Mouse (Mus musculus): Measurements from ENCODE around the gene Arhgef5.
A peak's percentile ranks its signal among the peaks of the same experiment; 100 is the strongest.
"Not testable (repeated sequence)": the region's sequence is repeated elsewhere in the genome, so short reads cannot be mapped to it uniquely, and the experiment has no call there.

The Arhgef5 gene

GRCm38 (mm10) chr6:43265363-43266041, at the start of gene Arhgef5:
Arhgef5 (plus strand) TSS chr6:43265582.
- DNase-seq (ENCODE audit: low read depth): no peak

- DNase-seq (ENCODE audit: low read depth): not testable (repeated sequence)
Measured at GRCm38 (mm10) chr6:43231255-43231654, 34.1 kb upstream of the Arhgef5 start, which contains the start of gene Olfr47. Olfr47 (plus strand) TSS chr6:43231529.

GRCm38 (mm10) chr6:43242061-43242460, 23.3 kb upstream of the Arhgef5 start:
- no peak for DNase-seq (ENCODE audit: low read depth)

DNA sequence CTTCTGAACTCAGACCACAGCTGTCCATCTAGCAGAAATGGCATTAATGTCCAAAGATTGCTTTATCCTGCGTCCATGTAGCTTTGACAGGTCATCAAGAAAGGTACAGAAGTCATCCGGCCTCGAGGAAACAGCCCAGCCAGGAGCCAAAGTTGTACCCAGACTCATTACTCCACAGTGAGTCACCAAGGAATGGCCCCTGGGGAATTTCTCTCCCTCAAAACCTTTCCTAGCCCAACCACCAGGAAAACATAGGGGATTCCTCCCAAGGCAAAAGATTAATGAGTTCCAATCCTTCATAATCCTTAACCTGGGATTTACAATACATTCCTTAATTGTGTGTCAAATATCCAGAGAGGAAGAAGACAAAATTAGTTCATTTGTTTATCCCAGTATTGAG, 18.0 kb upstream of the Arhgef5 start:
- DNase-seq (ENCODE audit: low read depth): no peak

DNA sequence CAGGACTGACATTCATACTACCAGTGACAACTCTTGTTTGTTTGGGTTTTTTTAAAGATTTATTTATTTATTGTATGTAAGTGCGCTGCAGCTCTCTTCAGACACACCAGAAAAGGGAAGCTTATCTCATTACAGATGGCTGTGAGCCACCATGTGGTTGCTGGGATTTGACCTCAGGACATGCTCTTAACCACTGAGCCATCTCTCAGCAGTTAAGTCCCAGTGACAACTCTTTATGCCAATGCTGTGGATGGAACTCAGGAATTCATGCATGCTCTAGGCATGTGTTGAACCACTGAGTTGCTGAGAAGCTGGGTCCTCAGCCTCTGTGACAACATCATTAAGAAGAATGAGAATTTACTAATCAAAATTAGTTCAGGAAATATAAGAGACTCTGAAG, 12.4 kb upstream of the Arhgef5 start:
- DNase-seq (ENCODE audit: low read depth): no peak

- DNase-seq (ENCODE audit: low read depth): no peak
Measured at GRCm38 (mm10) chr6:43254193-43254926, 11.0 kb upstream of the Arhgef5 start.

DNA sequence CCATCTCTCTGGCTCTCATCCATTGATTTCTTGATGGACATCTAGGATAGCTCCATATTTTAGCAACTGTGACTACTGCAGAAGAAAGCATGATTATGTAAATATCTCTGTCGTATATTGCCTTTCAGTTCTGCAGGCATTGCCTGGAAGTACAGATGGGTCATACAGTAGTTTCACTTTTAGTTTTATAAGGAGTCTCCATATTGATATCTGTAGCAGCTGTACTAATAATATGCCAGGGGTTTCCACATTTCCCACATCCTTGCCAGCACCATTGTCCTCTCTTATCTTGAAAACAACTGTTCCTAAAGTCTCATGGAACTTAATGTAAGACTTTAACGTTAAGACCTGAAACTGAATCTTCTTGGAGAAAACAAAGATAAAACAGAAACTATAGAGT, 4.6 kb upstream of the Arhgef5 start:
- DNase-seq (ENCODE audit: low read depth): no peak

GRCm38 (mm10) chr6:43266356-43266755, 974 bp downstream of the Arhgef5 start:
- no peak for DNase-seq (ENCODE audit: low read depth)

DNA sequence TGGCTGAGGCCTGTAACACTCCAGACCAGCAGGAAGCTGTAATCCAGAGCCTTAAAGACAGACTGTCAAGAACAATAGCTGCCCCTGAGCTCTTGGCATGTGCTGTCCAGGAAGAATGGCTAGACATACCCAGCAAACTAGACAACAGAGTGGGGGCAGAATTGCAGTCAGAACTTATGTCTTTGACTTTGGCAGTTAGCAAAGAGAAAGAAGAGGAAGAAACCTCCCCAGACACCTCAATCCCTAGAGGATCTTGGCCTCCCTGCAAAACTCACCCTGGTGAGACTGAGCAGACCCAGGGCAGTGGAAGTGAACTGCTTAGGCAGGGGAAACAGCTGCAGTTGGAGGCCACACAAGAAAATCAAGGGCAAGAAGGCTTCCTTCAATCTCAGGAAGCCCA, 7.2 kb downstream of the Arhgef5 start:
- DNase-seq (ENCODE audit: low read depth): no peak

DNA sequence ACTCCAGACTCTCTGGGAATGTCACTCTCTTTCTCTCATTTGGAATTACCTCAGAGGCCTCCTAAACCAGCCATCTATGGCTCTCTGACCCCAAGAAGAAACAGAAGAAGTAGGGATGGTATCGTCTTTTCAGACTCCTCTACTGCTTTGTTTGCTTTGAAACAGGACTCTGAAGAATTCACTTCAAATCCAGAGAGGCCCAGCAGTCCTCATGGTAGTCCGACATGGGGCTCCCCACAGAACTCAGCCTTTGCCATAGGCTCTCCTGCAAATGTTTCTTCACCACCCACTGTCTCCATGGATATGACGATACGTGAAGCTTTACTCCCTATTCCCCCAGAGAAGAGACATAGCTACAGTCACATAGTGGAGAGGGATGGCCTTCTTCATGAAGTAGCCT, 8.7 kb downstream of the Arhgef5 start:
- DNase-seq (ENCODE audit: low read depth): no peak

- DNase-seq (ENCODE audit: low read depth): no peak
Measured at GRCm38 (mm10) chr6:43278247-43278646, 12.9 kb downstream of the Arhgef5 start.

GRCm38 (mm10) chr6:43280481-43280880, 15.1 kb downstream of the Arhgef5 start:
- DNase-seq (ENCODE audit: low read depth): no peak

DNA sequence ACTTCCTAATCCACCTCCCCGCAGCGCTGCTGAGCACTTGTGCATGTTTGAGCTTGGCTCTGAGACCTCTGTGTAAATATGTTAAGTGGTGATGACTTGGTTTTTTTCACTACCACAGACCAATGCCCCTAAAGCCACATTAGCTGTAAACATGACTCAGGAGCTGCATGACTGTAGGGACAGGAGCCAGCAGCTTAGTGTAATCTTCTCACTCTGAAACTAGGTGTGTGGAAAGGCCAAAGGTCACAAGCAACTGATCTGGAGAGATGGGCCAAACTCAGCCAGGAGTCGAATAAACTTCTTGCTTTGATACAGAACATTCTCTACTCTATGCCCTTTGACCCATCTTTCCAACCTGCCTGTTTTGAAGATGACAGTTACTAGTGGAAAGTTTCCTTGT, 26.7 kb downstream of the Arhgef5 start:
- no peak for DNase-seq (ENCODE audit: low read depth)

DNA sequence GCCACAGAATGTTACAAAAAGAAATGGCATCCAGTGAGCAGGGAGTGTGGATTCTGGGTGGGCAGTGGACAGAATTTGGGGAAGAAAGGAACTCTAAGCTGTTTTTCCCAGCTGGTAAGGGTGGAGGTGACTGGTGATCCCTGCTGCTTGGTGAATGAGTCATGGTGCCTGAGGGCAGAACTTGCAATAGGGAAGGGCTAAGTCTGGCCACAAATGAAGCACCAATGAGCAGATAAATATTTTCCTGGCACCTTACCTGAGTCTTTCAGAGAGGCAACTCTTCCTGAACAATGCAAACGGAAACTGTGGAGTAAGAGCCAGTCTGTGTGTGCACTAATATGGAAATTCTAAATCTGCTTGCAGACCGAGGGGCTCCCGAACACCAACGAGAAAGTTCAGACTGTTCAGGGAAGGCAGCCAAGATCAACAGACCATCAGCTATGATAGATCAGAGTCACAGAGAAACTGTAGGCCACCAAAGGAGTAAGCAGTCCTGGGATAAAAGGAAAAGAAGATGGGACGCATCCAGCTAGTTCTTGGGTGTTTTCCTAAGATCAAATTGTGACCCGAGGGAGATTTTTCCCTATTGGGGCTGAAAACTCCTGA, 27.2 kb downstream of the Arhgef5 start:
- no peak for DNase-seq (ENCODE audit: low read depth)

DNA sequence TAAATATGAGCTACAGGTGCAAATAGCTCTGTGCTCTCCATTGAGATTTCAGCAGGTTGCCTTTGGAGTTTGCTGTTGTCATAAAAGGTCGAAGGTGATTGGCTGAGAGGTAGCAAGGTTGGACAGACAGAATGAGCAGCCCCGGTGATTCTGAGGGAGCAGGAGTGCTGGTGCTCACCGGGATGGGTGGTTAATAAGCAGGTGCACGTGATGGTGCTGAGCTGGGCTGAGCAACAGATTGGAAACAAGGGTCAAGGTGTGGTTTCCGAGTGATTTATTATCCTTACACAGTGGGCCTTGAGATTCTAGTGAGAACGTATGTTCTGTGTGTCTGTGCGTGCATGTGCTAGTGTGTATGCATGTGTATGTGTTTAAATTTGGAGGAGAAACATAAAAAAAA, 27.8 kb downstream of the Arhgef5 start:
- DNase-seq (ENCODE audit: low read depth): no peak

DNA sequence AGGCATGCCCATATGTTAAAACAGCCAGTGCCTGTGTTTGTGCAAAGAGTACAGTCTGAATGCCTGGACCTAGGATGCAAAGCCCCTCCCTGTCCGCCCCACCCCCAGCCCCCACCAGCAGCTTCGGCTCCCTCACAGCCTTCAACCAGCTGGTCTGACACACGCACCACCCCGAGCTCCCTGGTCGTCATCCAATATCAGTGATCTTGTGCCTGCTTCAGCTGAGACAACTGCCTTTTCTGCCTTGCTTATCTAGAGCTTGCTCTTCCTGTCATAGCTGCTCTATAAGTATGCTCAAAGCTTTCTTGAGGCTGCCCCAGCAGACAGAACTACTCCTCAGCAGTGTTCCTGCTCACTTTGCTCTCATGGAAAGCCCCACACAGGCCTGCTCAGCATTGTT, 30.5 kb downstream of the Arhgef5 start:
- no peak for DNase-seq (ENCODE audit: low read depth)

GRCm38 (mm10) chr6:43296798-43297507, 31.6 kb downstream of the Arhgef5 start:
- DNase-seq (ENCODE audit: low read depth): peak; percentile 17

DNA sequence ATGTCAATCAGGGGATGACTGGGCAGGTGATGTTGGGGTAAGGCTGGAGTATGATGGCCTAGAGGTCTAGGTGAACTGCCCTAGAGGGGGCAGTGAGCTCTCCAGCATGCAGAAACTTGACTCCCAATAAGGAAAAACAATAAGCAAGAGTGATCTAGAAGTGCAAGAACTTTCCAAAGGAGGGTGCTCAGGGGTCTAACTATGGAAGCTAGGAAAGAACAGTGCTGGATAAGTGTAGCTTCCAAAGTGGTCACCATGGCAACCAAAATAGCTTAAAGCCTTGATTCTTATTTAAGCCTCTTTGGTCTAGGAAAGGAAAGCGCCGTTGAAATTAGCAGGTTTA, 32.1 kb downstream of the Arhgef5 start:
- DNase-seq (ENCODE audit: low read depth): no peak

DNA sequence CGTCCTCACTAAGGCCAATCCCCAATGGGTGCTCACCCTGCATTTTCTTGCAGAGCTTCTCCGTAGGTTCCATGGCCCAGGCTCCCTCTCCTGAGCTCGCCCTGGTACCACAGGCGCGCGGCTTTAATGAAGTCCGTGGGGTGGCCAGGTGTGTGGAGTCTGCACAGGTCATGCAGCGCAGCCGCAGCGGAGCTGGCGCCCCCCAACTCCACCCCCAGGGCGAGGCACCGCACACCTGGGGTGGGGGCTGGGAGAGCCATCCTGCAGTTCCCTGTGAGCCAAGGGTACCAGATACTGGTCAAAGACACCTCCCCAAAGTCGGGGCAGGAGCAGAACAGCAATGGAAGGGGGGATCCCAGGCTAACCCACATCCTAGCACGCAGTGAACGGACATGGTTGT, 44.1 kb downstream of the Arhgef5 start, which contains the start of gene Nobox:
Nobox (minus strand) TSS at position 101 of the 400 bp plus-strand sequence.
- DNase-seq (ENCODE audit: low read depth): no peak

DNA sequence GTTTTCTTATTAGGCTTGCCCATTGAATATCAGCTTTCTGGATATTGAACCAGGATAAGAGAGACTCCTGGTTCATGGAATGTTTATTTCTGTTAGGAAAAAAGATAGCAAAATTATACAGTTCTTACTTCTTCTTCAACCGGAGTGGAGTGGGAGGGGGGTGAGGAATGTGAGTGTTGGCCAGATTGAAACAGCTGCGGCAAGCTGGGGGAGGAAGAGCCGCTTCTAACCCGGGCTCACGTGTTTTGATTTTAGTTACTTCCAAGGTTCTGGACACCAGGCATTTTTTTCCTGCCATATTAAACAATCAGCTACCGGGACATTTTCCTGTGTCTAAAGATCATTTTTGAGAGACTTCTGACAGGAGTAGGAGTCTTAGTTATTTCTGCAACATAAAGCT, 44.7 kb downstream of the Arhgef5 start:
- DNase-seq (ENCODE audit: low read depth): no peak

DNA sequence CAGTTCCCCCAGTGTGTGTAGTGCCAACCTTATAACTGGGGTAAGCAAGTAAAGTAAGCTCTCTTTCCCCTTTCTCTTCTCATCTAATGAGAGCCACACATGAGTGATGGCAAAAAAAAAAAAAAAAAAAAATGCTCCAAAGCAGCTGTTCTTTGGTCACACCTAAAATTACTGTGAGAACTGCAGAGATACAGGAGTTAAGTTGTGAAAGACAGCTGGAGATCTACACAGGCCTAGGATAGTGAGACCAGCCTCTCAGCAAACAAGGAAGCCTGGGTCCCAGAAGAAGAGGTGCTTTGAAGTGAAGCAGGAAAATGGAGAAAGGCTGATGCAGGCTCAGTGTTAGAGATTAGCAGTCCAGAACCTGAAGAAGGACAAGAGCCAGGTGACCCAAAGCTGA, 47.2 kb downstream of the Arhgef5 start:
- no peak for DNase-seq (ENCODE audit: low read depth)

GRCm38 (mm10) chr6:43312961-43313656, 47.7 kb downstream of the Arhgef5 start:
- DNase-seq (ENCODE audit: low read depth): no peak
